Mouse (Mus musculus) CH12.LX (cell line): Measurements from ENCODE around the gene Nfe2l2. TPM values are rescaled to one million over a fixed set of nuclear protein-coding genes. Genes with fewer than 3 reads are reported as not detected.

Experiments
- DNase-seq: peaks from one replicate; pipeline ENCODE4 v3.0.0-alpha.2; 2013; ENCODE audit errors: extremely low read depth
- H3K27ac ChIP-seq: 2 replicates; pipeline ENCODE4 v1.5.1; 2012; ENCODE audit warnings: low read depth, mild to moderate bottlenecking, control low read depth, moderate library complexity; ENCODE audit not compliant: insufficient read depth
- H3K27me3 ChIP-seq: replicated peaks from 2 replicates; pipeline ENCODE3; 2012; ENCODE audit warnings: inconsistent platforms
- H3K36me3 ChIP-seq, 2 experiments: replicated peaks in 1 of 2; 2 replicates each; pipeline versions ENCODE3 to v1.6.1; 2012; ENCODE audit warnings: inconsistent platforms in 1 of 2, low read length in 1 of 2, mild to moderate bottlenecking in 1 of 2, mixed read lengths in 1 of 2, moderate library complexity in 1 of 2; ENCODE audit not compliant: control insufficient read depth in 1 of 2, insufficient read depth in 1 of 2
- H3K4me1 ChIP-seq, 2 experiments: 2 replicates each; pipeline ENCODE4 v1.6.1; 2012; ENCODE audit warnings: inconsistent platforms in 1 of 2, moderate library complexity in 1 of 2; ENCODE audit not compliant: insufficient read depth in 2 of 2, control insufficient read depth in 1 of 2
- H3K4me2 ChIP-seq: 2 replicates; pipeline ENCODE4 v1.6.1; 2012; ENCODE audit warnings: low read depth, mild to moderate bottlenecking, control low read depth; ENCODE audit not compliant: poor library complexity, insufficient read depth, severe bottlenecking
- H3K4me3 ChIP-seq, 3 experiments: fragments of 150-350 bp in 1 of 3; sonication (generic) in 1 of 3; replicated peaks in 1 of 3; 2 replicates each; pipeline versions ENCODE3 to v1.5.1; 2011 to 2012; ENCODE audit warnings: low read depth in 2 of 3, low read length in 2 of 3, mild to moderate bottlenecking in 2 of 3, moderate library complexity in 2 of 3, control low read depth in 1 of 3, improper control_type of control experiment in 1 of 3, inconsistent platforms in 1 of 3, mixed read lengths in 1 of 3; ENCODE audit not compliant: poor library complexity in 1 of 3
- H3K79me2 ChIP-seq: replicated peaks from 2 replicates; pipeline ENCODE4 v1.6.1; 2012; ENCODE audit warnings: mild to moderate bottlenecking, moderate library complexity; ENCODE audit not compliant: control insufficient read depth, poor library complexity, insufficient read depth, severe bottlenecking; ENCODE audit errors: extremely low read depth
- H3K9ac ChIP-seq: 2 replicates; pipeline ENCODE4 v1.6.1; 2012; ENCODE audit warnings: low read depth, mild to moderate bottlenecking, control low read depth, moderate library complexity; ENCODE audit not compliant: insufficient read depth
- H3K9me3 ChIP-seq: replicated peaks from 2 replicates; pipeline ENCODE3; 2012; ENCODE audit warnings: low read length, inconsistent platforms, mixed read lengths
- BHLHE40 ChIP-seq: IDR thresholded peaks from 2 replicates; pipeline ENCODE4 v1.6.1; 2011; ENCODE audit warnings: mild to moderate bottlenecking, low read depth, low read length, improper control_type of control experiment
- CHD1 ChIP-seq: IDR thresholded peaks from 2 replicates; pipeline ENCODE4 v1.6.1; 2012; ENCODE audit warnings: low read depth, low read length, improper control_type of control experiment, inconsistent platforms
- CHD2 ChIP-seq: IDR thresholded peaks from 2 replicates; pipeline ENCODE4 v1.6.1; 2011; ENCODE audit warnings: low read length, improper control_type of control experiment
- CTCF ChIP-seq, 2 experiments: IDR thresholded peaks in 1 of 2; conservative IDR thresholded peaks in 1 of 2; 2 replicates each; pipeline ENCODE4 v1.5.1; 2011 to 2012; ENCODE audit warnings: low read depth in 2 of 2, low read length in 2 of 2, improper control_type of control experiment in 1 of 2, inconsistent platforms in 1 of 2, mild to moderate bottlenecking in 1 of 2, moderate library complexity in 1 of 2
- E2F4 ChIP-seq: IDR thresholded peaks from 2 replicates; pipeline ENCODE4 v1.6.1; 2011; ENCODE audit warnings: low read depth, low read length, improper control_type of control experiment; ENCODE audit not compliant: insufficient replicate concordance
- ELF1 ChIP-seq: IDR thresholded peaks from 2 replicates; pipeline ENCODE4 v1.6.1; 2014; ENCODE audit warnings: low read depth, mild to moderate bottlenecking, inconsistent platforms, low read length, improper control_type of control experiment
- EP300 ChIP-seq: IDR thresholded peaks from 2 replicates; pipeline ENCODE4 v1.6.1; 2011; ENCODE audit warnings: low read length, improper control_type of control experiment
- ETS1 ChIP-seq: conservative IDR thresholded peaks from 2 replicates; pipeline ENCODE4 v1.6.1; 2012; ENCODE audit warnings: low read depth, mild to moderate bottlenecking, inconsistent platforms, low read length, improper control_type of control experiment, moderate library complexity
- GABPA ChIP-seq: IDR thresholded peaks from 2 replicates; pipeline ENCODE4 v1.6.1; 2012; ENCODE audit warnings: low read depth, low read length, improper control_type of control experiment, inconsistent platforms; ENCODE audit not compliant: insufficient replicate concordance
- HCFC1 ChIP-seq: IDR thresholded peaks from 2 replicates; pipeline ENCODE4 v1.6.1; 2012; ENCODE audit warnings: low read depth, mild to moderate bottlenecking, inconsistent platforms, low read length, improper control_type of control experiment
- IRF4 ChIP-seq: IDR thresholded peaks from 2 replicates; pipeline ENCODE4 v1.6.1; 2014; ENCODE audit warnings: low read depth, mild to moderate bottlenecking, inconsistent platforms, low read length, improper control_type of control experiment
- JUN ChIP-seq: IDR thresholded peaks from 2 replicates; pipeline ENCODE4 v1.6.1; 2011; ENCODE audit warnings: low read depth, mild to moderate bottlenecking, low read length, improper control_type of control experiment, moderate library complexity; ENCODE audit not compliant: insufficient read depth
- JUND ChIP-seq: conservative IDR thresholded peaks from 2 replicates; pipeline ENCODE4 v1.6.1; 2011; ENCODE audit warnings: low read depth, low read length, improper control_type of control experiment
- KAT2A ChIP-seq: IDR thresholded peaks from 2 replicates; pipeline ENCODE4 v1.6.1; 2012; ENCODE audit warnings: low read length, improper control_type of control experiment, inconsistent platforms; ENCODE audit not compliant: insufficient replicate concordance
- MAFK ChIP-seq: IDR thresholded peaks from 2 replicates; pipeline ENCODE4 v1.6.1; 2011; ENCODE audit warnings: low read length, improper control_type of control experiment; ENCODE audit not compliant: insufficient replicate concordance
- MAX ChIP-seq: IDR thresholded peaks from 2 replicates; pipeline ENCODE4 v1.6.1; 2011; ENCODE audit warnings: low read length, improper control_type of control experiment
- MAZ ChIP-seq: IDR thresholded peaks from 2 replicates; pipeline ENCODE4 v1.6.1; 2012; ENCODE audit warnings: low read depth, mild to moderate bottlenecking, inconsistent platforms, low read length, improper control_type of control experiment, moderate library complexity
- MEF2A ChIP-seq: IDR thresholded peaks from 2 replicates; pipeline ENCODE4 v1.6.1; 2014; ENCODE audit warnings: low read depth, mild to moderate bottlenecking, inconsistent platforms, low read length, improper control_type of control experiment, borderline replicate concordance
- MXI1 ChIP-seq: IDR thresholded peaks from 2 replicates; pipeline ENCODE4 v1.6.1; 2011; ENCODE audit warnings: mild to moderate bottlenecking, low read depth, low read length, improper control_type of control experiment
- MYC ChIP-seq: IDR thresholded peaks from 2 replicates; pipeline ENCODE4 v1.6.1; 2011; ENCODE audit warnings: low read depth, mild to moderate bottlenecking, improper control_type of control experiment, low read length
- NELFE ChIP-seq: IDR thresholded peaks from 2 replicates; pipeline ENCODE4 v1.6.1; 2011; ENCODE audit warnings: low read depth, low read length, improper control_type of control experiment
- NRF1 ChIP-seq: IDR thresholded peaks from 2 replicates; pipeline ENCODE4 v1.6.1; 2014; ENCODE audit warnings: low read depth, mild to moderate bottlenecking, inconsistent platforms, low read length, improper control_type of control experiment, moderate library complexity
- PAX5 ChIP-seq: IDR thresholded peaks from 2 replicates; pipeline ENCODE4 v1.6.1; 2012; ENCODE audit warnings: low read length, inconsistent platforms, mixed read lengths
- POLR2A ChIP-seq: IDR thresholded peaks from 2 replicates; pipeline ENCODE4 v1.6.1; 2011; ENCODE audit warnings: low read depth, mild to moderate bottlenecking, improper control_type of control experiment, low read length
- POLR2AphosphoS2 ChIP-seq: IDR thresholded peaks from 2 replicates; pipeline ENCODE4 v1.6.1; 2011; ENCODE audit warnings: low read depth, low read length, improper control_type of control experiment
- RAD21 ChIP-seq: IDR thresholded peaks from 2 replicates; pipeline ENCODE4 v1.6.1; 2011; ENCODE audit warnings: low read depth, mild to moderate bottlenecking, low read length, improper control_type of control experiment, moderate library complexity
- RCOR1 ChIP-seq: conservative IDR thresholded peaks from 2 replicates; pipeline ENCODE4 v1.6.1; 2012; ENCODE audit warnings: low read depth, mild to moderate bottlenecking, inconsistent platforms, low read length, improper control_type of control experiment
- SMC3 ChIP-seq: IDR thresholded peaks from 2 replicates; pipeline ENCODE4 v1.6.1; 2011; ENCODE audit warnings: low read depth, low read length, improper control_type of control experiment
- TBP ChIP-seq: conservative IDR thresholded peaks from 2 replicates; pipeline ENCODE4 v1.6.1; 2011; ENCODE audit warnings: low read depth, low read length, improper control_type of control experiment
- TCF12 ChIP-seq: IDR thresholded peaks from 2 replicates; pipeline ENCODE4 v1.6.1; 2014; ENCODE audit warnings: low read depth, mild to moderate bottlenecking, inconsistent platforms, low read length, improper control_type of control experiment
- UBTF ChIP-seq: IDR thresholded peaks from 2 replicates; pipeline ENCODE4 v1.6.1; 2012; ENCODE audit warnings: low read depth, mild to moderate bottlenecking, inconsistent platforms, low read length, improper control_type of control experiment, moderate library complexity
- USF1 ChIP-seq: IDR thresholded peaks from 2 replicates; pipeline ENCODE4 v1.6.1; 2014; ENCODE audit warnings: low read depth, mild to moderate bottlenecking, inconsistent platforms, low read length, improper control_type of control experiment
- USF2 ChIP-seq: conservative IDR thresholded peaks from 2 replicates; pipeline ENCODE4 v1.6.1; 2011; ENCODE audit warnings: low read depth, low read length, improper control_type of control experiment
- ZC3H11A ChIP-seq: IDR thresholded peaks from 2 replicates; pipeline ENCODE4 v1.6.1; 2012; ENCODE audit warnings: low read depth, mild to moderate bottlenecking, inconsistent platforms, low read length, improper control_type of control experiment
- ZKSCAN1 ChIP-seq: IDR thresholded peaks from 2 replicates; pipeline ENCODE4 v1.6.1; 2012; ENCODE audit warnings: low read depth, inconsistent platforms, low read length, improper control_type of control experiment, borderline replicate concordance
- ZMIZ1 ChIP-seq: IDR thresholded peaks from 2 replicates; pipeline ENCODE4 v1.6.1; 2012; ENCODE audit warnings: low read depth, mild to moderate bottlenecking, inconsistent platforms, low read length, improper control_type of control experiment
- ZNF384 ChIP-seq: IDR thresholded peaks from 2 replicates; pipeline ENCODE4 v1.6.1; 2012; ENCODE audit warnings: low read depth, low read length, improper control_type of control experiment, inconsistent platforms
- dilution Hi-C: fragments of 300-500 bp; cut with MboI; formaldehyde crosslinking; loops from 2 replicates; pipeline ENCODE4 v1.14.3; 2020; ENCODE audit warnings: low sequenced_read_pairs; ENCODE audit not compliant: extremely low pct_unique_long_range_greater_than_20kb, extremely low pct_ligation_motif_present
- in situ Hi-C: fragments of 300-500 bp; cut with MboI; formaldehyde crosslinking; loops from 3 replicates; pipeline ENCODE4 v1.14.3; 2019; ENCODE audit warnings: low sequenced_read_pairs, low pct_ligation_motif_present, low pct_unique_long_range_greater_than_20kb, mixed read lengths
- polyA plus RNA-seq: library from polyadenylated mRNA; unstranded; fragments of >175 nt; gene quantifications from 2 replicates; pipeline ENCODE4 v1.2.1, GENCODE M21; 2012; ENCODE audit warnings: low read depth; ENCODE audit not compliant: insufficient read length
- total RNA-seq, 2 experiments: library from RNA; depleted of rRNA; stranded (reverse); fragments of 300-350 nt in 1 of 2; fragments of >200 nt in 1 of 2; gene quantifications; 2 replicates each; pipeline ENCODE4 v1.2.3; 2012 to 2014

Gene Nfe2l2
- total and polyA plus RNA-seq, 3 experiments = 11.6 to 32.6 (median 21.7) TPM

- peaks cover 62% of the 10 kb centered on the region for H3K79me2 ChIP-seq
- no peaks in the 10 kb centered on the region for H3K27me3 ChIP-seq
- no peaks in the 10 kb centered on the region for H3K9me3 ChIP-seq
- peaks cover 22 to 81% of the 10 kb centered on the region in 2 experiments; a peak in 3 of 4 replicates for H3K4me1 ChIP-seq
- dilution Hi-C loops = no loop called here
- H3K27ac ChIP-seq = peak overlapping the region; percentile 91
- DNase-seq = peak; percentile 96
- peak overlapping the region; percentile 72 for H3K4me2 ChIP-seq
- peak overlapping the region; percentile 28; the same call in 1 of the 2 replicates for H3K9ac ChIP-seq
- in situ Hi-C loops = loop anchor here (10.0 kb wide), 1 partner anchor 92 kb away; no protein-coding TSS in a partner anchor
- peaks cover 13 to 40% of the 10 kb centered on the region in 2 experiments for H3K36me3 ChIP-seq
- H3K4me3 ChIP-seq = peak overlapping the region; percentile 1 to 42 (median 15)
- no peak for TF ChIP-seq GABPA
- peak; percentile 71; the same call in 1 of the 2 replicates for TF ChIP-seq POLR2AphosphoS2
- TF ChIP-seq KAT2A = 0 out of 2 replicates have a peak, but pooled peaks have one; percentile 56
- TF ChIP-seq ELF1 = peak; percentile 68; the same call in 1 of the 2 replicates
- TF ChIP-seq ZNF384 = peak; percentile 26; the same call in 1 of the 2 replicates
- no peak for TF ChIP-seq ZC3H11A
- TF ChIP-seq USF1 = peak; percentile 65
- 0 out of 2 replicates have a peak, but pooled peaks have one; percentile 37 for TF ChIP-seq USF2
- peak; percentile 54 for TF ChIP-seq MXI1
- TF ChIP-seq ETS1 = peak; percentile 95
- TF ChIP-seq POLR2A = peak; percentile 58
- peak; percentile 35; the same call in 1 of the 2 replicates for TF ChIP-seq JUN
- peak; percentile 100 for TF ChIP-seq BHLHE40
- peak; percentile 98 for TF ChIP-seq MEF2A
- peak; percentile 10 for TF ChIP-seq RAD21
- TF ChIP-seq CTCF (conservative IDR thresholded peaks at IDR 0.05 in 1 of 2, IDR thresholded peaks at IDR 0.05 in 1 of 2; ENCODE audit: low read depth in 2 of 2, low read length in 2 of 2) = no peak
- peak; percentile 79 for TF ChIP-seq MYC
- 0 out of 2 replicates have a peak, but pooled peaks have one; percentile 47 for TF ChIP-seq ZMIZ1
- no peak for TF ChIP-seq ZKSCAN1
- TF ChIP-seq CHD1 = no peak
- peak; percentile 61 for TF ChIP-seq JUND
- TF ChIP-seq NRF1 = 0 out of 2 replicates have a peak, but pooled peaks have one; percentile 38
- TF ChIP-seq RCOR1 = peak; percentile 63; the same call in 1 of the 2 replicates
- TF ChIP-seq MAFK = peak; percentile 87
- peak; percentile 69 for TF ChIP-seq CHD2
- TF ChIP-seq HCFC1 = peak; percentile 19; the same call in 1 of the 2 replicates
- TF ChIP-seq IRF4 = peak; percentile 85
- TF ChIP-seq TBP = no peak
- TF ChIP-seq MAZ = 0 out of 2 replicates have a peak, but pooled peaks have one; percentile 47
- TF ChIP-seq UBTF = 0 out of 2 replicates have a peak, but pooled peaks have one; percentile 49
- peak; percentile 33; the same call in 1 of the 2 replicates for TF ChIP-seq SMC3
- peak; percentile 74; the same call in 1 of the 2 replicates for TF ChIP-seq MAX
- TF ChIP-seq PAX5 = no peak
- peak; percentile 79 for TF ChIP-seq TCF12
- no peak for TF ChIP-seq E2F4
- peak; percentile 51; the same call in 1 of the 2 replicates for TF ChIP-seq NELFE
- peak; percentile 85 for TF ChIP-seq EP300
Measured at GRCm38 (mm10) chr2:75682978-75683709, 21.3 kb downstream of the Nfe2l2 start.
